Mouse (Mus musculus) lung, embryonic 15.5 days (tissue): ENCODE measurements at regions not wholly inside any gene's neighbourhood (a gene's known extent, or its start where the extent isn't known, plus 50 kb on each side); places are given as distances from the start of the nearest gene placed in this dataset.
A peak's percentile ranks its signal among the peaks of the same experiment; 100 is the strongest.

Experiments
- ATAC-seq: fragments of 200-750 bp; cut with Nextera tagmentation; 2 replicates; pipeline ENCODE4 v1.8.0; 2017; ENCODE audit warnings: moderate number of reproducible peaks, borderline replicate concordance; ENCODE audit not compliant: low FRiP score, low TSS enrichment; ENCODE audit errors: extremely low read depth
- H3K27ac ChIP-seq: fragments of 300-500 bp; sonication (generic); 2 replicates; pipeline ENCODE4 v1.5.1; 2015; ENCODE audit warnings: moderate library complexity, mild to moderate bottlenecking, inconsistent platforms
- H3K27me3 ChIP-seq: fragments of 300-500 bp; sonication (generic); 2 replicates; pipeline ENCODE4 v1.6.1; 2015; ENCODE audit warnings: inconsistent platforms
- H3K36me3 ChIP-seq: fragments of 300-500 bp; sonication (generic); 2 replicates; pipeline ENCODE4 v1.6.1; 2015; ENCODE audit warnings: inconsistent platforms
- H3K4me1 ChIP-seq: fragments of 300-500 bp; sonication (generic); 2 replicates; pipeline ENCODE4 v1.6.1; 2015; ENCODE audit warnings: inconsistent platforms
- H3K4me2 ChIP-seq: fragments of 300-500 bp; sonication (generic); 2 replicates; pipeline ENCODE4 v1.6.1; 2015; ENCODE audit warnings: inconsistent platforms, mild to moderate bottlenecking, moderate library complexity
- H3K4me3 ChIP-seq: fragments of 300-500 bp; sonication (generic); 2 replicates; pipeline ENCODE4 v1.5.1; 2015; ENCODE audit warnings: mild to moderate bottlenecking, inconsistent platforms
- H3K9ac ChIP-seq: fragments of 300-500 bp; sonication (generic); 2 replicates; pipeline ENCODE4 v1.6.1; 2015; ENCODE audit warnings: inconsistent platforms
- H3K9me3 ChIP-seq: fragments of 300-500 bp; sonication (generic); 2 replicates; pipeline ENCODE4 v1.6.1; 2016; ENCODE audit warnings: inconsistent platforms
- WGBS: fragments of 180-500 bp; shearing (Covaris S2); methylation state at CpG from one replicate; pipeline ENCODE4 v1.1.7; 2015; 5-methylcytosine and 5-hydroxymethylcytosine counted together

DNA sequence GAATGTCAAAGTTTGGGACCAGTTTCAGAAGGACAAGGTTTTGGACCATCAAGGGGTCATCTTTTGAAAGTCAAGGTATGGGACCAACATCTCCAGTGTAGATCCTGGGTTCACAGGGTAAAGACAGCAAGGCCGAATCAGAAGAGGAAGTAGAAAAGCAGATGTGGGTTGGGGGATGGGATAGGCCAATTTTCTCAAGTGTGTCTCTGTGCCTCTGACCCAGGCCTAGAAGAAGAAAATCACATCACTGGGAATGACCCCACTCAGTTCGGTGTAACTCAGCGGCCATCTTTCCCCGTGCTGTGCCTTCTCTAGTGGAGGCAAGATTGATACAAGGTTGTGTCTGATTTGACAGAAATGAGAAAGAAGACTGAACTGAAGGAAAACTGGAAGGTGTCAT is 195.5 kb downstream of the Insig2 start:
- ATAC-seq = no peak
- no peaks in the 10 kb centered on the region for H3K4me1 ChIP-seq
- H3K4me3 ChIP-seq = no peak overlapping the region
- H3K27ac ChIP-seq = no peak overlapping the region
- no peaks in the 10 kb centered on the region for H3K9me3 ChIP-seq
- H3K27me3 ChIP-seq = no peaks in the 10 kb centered on the region
- H3K4me2 ChIP-seq = no peak overlapping the region
- H3K36me3 ChIP-seq = no peaks in the 10 kb centered on the region
- WGBS = 87% methylated on average over 4 of the region's 4 CpGs
- no peak overlapping the region for H3K9ac ChIP-seq

DNA sequence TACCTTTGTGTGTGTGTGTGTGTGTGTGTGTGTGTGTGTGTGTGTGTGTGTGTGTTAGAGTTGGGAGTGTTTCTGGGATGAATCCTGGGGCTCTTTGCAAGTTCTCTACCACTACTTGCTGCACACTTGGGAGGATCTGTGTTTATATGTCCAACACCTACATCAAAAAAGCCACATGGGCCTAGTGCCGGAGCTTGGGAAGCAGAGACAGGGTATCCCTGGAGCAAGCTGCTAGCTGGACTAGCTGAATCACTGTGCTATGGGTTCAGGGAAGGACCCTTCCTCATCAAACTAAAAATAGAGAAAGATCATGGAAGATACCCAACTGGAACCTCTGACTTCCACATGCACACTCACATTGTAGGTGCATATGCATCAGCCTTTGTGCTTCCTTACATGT is 187.4 kb downstream of the Insig2 start:
- H3K4me2 ChIP-seq = no peak overlapping the region
- H3K9me3 ChIP-seq = no peaks in the 10 kb centered on the region
- H3K9ac ChIP-seq = no peak overlapping the region
- WGBS = 65% methylated on average over 1 of the region's 1 CpGs
- no peak overlapping the region for H3K4me3 ChIP-seq
- H3K27me3 ChIP-seq = no peaks in the 10 kb centered on the region
- no peak overlapping the region for H3K27ac ChIP-seq
- no peaks in the 10 kb centered on the region for H3K36me3 ChIP-seq
- no peak for ATAC-seq
- no peaks in the 10 kb centered on the region for H3K4me1 ChIP-seq

DNA sequence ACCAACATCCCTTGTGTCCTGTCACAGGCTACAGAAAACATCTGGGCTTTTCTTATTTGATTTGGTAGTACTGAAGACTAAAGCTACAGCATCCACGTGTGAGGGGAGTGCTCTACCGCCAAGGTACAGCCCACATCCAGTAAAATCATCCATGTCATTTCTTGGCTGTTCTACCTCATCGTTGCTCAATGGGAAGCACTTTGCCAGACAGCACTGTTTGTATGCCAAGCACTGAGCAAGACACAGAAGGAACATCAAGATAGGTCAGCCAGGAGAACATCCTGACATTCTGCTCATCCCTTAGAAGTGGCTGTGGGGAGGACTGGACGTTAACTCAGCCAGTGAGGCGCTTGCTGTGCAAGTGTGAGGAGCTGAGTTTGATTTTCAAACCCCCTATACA is 178.9 kb downstream of the Insig2 start:
- H3K4me1 ChIP-seq = no peaks in the 10 kb centered on the region
- H3K4me3 ChIP-seq = no peak overlapping the region
- 62% methylated on average over 5 of the region's 5 CpGs for WGBS
- H3K27ac ChIP-seq = no peak overlapping the region
- no peaks in the 10 kb centered on the region for H3K27me3 ChIP-seq
- no peak for ATAC-seq
- H3K4me2 ChIP-seq = no peak overlapping the region
- no peaks in the 10 kb centered on the region for H3K9me3 ChIP-seq
- no peak overlapping the region for H3K9ac ChIP-seq
- no peaks in the 10 kb centered on the region for H3K36me3 ChIP-seq

DNA sequence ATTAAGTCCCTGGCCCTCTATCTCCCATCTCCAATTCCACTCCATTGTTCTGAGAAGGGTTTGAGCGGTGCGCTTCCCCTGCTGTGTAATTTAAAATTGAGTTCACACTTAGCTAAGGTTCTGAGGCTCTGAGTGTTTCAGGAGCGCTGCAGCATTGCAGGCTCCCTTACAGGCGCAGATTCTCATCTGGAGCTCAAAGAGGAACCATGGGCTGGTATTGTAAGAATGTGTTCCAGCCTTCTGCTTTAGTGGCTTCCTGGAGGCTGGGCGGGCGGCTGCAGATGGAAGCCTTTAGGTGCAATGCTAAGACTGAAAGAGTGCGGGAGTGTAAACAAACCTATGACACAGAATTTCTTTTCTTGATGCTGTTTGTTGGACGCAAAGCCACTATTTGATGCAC is 177.8 kb downstream of the Insig2 start:
- Histone ChIP-seq H3K9me3 (no peaks in the 10 kb centered on the region), H3K4me1 (no peaks in the 10 kb centered on the region), H3K36me3 (no peaks in the 10 kb centered on the region), H3K27me3 (no peaks in the 10 kb centered on the region), H3K4me3 (no peak overlapping the region), H3K9ac (no peak overlapping the region), H3K4me2 (no peak overlapping the region), H3K27ac (no peak overlapping the region)
- no peak for ATAC-seq
- 35% methylated on average over 8 of the region's 8 CpGs for WGBS

DNA sequence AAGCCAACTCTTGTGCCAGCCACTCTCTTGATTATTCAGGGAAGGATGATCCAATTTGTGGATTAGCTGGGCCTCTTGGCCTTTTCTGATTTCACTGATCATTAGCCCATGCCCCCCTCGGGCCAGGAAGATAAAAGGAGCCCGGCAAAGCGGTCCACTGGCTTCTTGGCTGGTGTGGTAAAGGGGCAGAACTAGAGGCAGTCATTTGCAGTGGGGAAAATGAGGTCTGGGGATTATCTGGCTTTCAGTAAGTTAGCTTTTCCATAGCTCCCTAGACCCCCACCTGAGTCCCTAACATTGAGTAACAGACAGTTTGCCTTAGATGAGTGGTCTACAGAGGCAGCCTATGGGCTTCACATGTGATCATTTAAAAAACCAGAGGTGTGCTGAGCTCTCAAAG is 163.7 kb downstream of the Insig2 start:
- Histone ChIP-seq H3K9me3 (no peaks in the 10 kb centered on the region), H3K27me3 (0 out of 2 replicates have a peak, but pooled peaks cover 3% of the 10 kb centered on the region), H3K4me3 (no peak overlapping the region), H3K36me3 (no peaks in the 10 kb centered on the region), H3K27ac (no peak overlapping the region), H3K9ac (no peak overlapping the region), H3K4me1 (no peaks in the 10 kb centered on the region), H3K4me2 (no peak overlapping the region)
- no peak for ATAC-seq
- 33% methylated on average over 3 of the region's 3 CpGs for WGBS

DNA sequence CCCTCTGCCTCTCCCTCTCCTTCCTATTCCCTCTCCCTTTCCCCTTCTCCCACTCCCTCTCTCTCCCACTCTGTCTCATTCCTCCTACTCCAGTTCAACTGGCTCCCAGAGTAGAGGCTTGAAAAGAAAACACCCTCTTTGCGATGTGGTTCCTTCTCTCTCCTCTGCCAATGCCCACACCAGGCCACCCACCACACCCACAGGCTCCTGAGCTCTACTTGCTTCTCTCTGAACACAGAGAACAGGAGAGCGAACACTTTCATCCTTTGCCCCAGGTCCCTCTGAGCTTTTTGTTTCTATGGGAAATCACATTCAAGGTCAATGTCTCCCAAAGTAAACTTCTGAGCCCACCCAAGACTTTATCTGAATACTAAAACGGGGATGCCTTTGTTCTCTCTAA is 155.8 kb downstream of the Insig2 start:
- no peak overlapping the region for H3K4me2 ChIP-seq
- H3K4me1 ChIP-seq = 0 out of 2 replicates have a peak, but pooled peaks cover 4% of the 10 kb centered on the region
- 10% methylated on average over 3 of the region's 3 CpGs for WGBS
- H3K9me3 ChIP-seq = no peaks in the 10 kb centered on the region
- no peaks in the 10 kb centered on the region for H3K36me3 ChIP-seq
- peaks cover 63% of the 10 kb centered on the region for H3K27me3 ChIP-seq
- H3K27ac ChIP-seq = no peak overlapping the region
- no peak overlapping the region for H3K9ac ChIP-seq
- no peak for ATAC-seq
- no peak overlapping the region for H3K4me3 ChIP-seq

DNA sequence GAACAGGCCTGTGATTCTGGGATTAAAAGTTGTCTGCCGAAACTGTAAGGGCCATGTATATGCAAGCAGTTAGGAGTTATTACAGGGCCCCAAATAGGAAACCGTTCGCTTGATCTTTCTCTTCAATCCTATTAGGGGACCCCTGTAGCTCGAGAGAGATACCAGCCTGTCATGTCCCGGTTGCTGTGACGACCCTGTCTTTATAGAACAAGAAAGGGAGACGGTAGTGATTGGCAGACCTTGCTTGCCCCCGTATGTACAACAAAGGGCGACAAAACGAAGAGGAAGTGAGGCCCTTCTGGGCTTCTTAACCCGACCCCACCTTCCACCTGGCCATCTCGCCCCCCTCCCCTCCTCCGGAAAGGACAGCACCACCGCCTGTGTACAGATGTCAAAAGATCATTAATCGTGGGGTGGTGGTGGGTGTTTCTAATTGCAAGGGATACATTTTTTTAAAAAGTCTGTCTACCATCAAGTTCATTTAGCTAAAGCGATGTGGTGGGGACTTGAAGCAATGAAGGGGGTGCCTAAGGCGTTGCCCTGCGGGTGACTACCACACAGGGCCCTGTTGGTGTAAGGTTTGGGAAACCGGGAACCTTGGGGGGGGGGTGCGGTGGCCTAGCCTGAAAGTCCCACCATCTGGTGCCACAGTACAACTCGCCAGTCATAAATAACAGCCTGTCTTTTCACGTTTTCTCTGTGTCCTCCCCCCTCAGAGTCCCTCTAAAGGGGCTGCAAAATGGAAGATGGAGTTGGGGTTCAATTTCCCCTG is 155.1 kb downstream of the Insig2 start:
- H3K27me3 ChIP-seq = peaks cover 68% of the 10 kb centered on the region
- WGBS = 3% methylated on average over 22 of the region's 22 CpGs
- H3K4me2 ChIP-seq = no peak overlapping the region
- H3K4me1 ChIP-seq = 0 out of 2 replicates have a peak, but pooled peaks cover 4% of the 10 kb centered on the region
- H3K9me3 ChIP-seq = no peaks in the 10 kb centered on the region
- no peak for ATAC-seq
- no peak overlapping the region for H3K9ac ChIP-seq
- H3K36me3 ChIP-seq = no peaks in the 10 kb centered on the region
- peak overlapping the region; percentile 13; the same call in 1 of the 2 replicates for H3K4me3 ChIP-seq
- no peak overlapping the region for H3K27ac ChIP-seq

DNA sequence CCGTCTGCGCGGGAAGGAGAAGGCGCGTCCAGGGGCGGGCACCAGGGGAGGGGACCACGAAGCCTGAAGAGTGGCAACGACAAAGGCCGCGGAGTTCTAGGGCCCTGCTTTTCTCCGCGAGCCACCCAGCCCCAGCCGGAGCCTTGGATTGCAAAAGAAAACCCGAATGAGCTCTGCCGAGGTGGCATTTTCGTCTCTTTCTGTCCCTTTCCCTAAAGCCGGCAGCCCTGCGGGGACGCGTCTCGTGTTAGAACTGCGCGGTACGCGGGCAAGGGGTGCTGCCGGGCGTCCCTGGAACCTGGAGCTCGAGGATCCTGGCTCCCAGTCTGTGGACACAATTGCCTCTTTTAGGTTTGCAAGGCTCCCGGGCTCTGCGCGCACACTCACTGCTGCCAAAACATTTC is 154.5 kb downstream of the Insig2 start:
- Histone ChIP-seq H3K27me3 (peaks cover 68% of the 10 kb centered on the region), H3K27ac (no peak overlapping the region), H3K4me2 (peak overlapping the region; percentile 28), H3K4me1 (0 out of 2 replicates have a peak, but pooled peaks cover 4% of the 10 kb centered on the region), H3K4me3 (peak overlapping the region; percentile 13), H3K36me3 (no peaks in the 10 kb centered on the region), H3K9ac (no peak overlapping the region), H3K9me3 (no peaks in the 10 kb centered on the region)
- 2% methylated on average over 31 of the region's 31 CpGs for WGBS
- ATAC-seq = no peak

DNA sequence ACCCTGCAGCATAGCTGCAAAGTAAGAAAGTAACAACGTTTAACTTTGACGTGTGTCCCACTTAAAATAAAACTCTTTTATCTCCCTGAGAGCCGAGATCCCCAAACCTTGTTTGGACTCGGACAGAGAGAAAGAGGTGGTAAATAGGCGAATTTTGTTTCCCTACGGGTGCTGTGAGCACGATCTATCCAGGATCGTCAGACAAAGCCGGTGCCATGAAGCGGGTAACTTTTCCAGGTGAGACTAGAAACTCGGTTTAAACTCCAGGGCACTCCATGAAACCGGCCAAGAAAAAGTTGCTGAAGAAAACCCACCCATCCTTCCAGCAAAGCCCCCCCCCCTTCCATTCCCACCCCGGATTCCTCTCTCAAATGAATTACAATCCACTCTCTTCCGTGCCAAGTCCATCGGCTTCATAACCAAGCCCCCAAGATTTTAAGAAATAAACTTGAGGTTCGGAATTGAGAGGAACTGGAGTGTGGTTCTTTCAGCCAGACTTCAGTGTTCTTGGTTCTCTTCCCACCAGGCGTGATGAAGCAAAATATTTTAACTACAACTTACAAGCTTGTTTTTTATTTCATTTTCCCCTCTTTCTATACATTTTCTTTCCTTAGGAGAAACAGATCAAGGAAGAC is 153.7 kb downstream of the Insig2 start:
- no peak overlapping the region for H3K4me3 ChIP-seq
- H3K9me3 ChIP-seq = no peaks in the 10 kb centered on the region
- no peak overlapping the region for H3K4me2 ChIP-seq
- WGBS = 1% methylated on average over 17 of the region's 17 CpGs
- 0 out of 2 replicates have a peak, but pooled peaks cover 4% of the 10 kb centered on the region for H3K4me1 ChIP-seq
- H3K36me3 ChIP-seq = no peaks in the 10 kb centered on the region
- ATAC-seq = no peak
- no peak overlapping the region for H3K27ac ChIP-seq
- no peak overlapping the region for H3K9ac ChIP-seq
- peaks cover 68% of the 10 kb centered on the region for H3K27me3 ChIP-seq

DNA sequence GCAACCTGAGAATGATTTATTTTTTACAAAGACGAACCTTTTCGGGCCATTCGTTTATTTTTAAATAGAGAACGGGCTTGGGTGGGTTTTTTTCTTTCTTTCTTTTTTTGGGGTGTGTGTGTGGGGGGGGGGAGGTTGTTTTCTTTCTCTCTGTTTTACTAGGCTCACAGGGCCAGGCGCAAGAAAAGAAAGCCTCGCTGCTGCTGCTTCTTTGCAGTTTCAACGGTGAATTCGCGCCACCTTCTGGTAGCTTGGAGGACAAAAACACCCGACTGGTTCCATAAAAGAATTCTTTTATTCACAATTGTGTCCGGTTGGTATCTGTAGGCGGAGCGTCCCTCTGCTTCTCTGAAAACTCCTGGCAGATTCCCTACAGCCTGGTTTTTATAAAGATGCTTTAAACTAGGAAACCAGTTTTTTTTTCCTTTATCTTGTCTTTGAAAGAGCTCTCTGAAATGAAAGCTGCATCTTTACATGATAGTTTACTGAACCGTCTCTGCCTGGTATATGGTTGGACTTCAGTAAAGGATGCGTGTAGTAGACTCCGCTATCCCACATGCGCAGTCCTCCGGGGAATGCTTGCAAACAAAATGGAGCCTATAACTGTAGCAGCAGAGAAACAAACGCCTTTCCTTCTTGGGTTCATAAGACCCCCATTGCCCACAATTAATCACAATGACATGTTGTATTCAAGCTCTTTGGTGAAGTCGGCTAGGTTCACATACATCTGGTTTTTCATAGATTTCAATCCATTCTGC is 151.9 kb downstream of the Insig2 start:
- Histone ChIP-seq H3K9me3 (no peaks in the 10 kb centered on the region), H3K4me1 (0 out of 2 replicates have a peak, but pooled peaks cover 4% of the 10 kb centered on the region), H3K4me3 (no peak overlapping the region), H3K9ac (no peak overlapping the region), H3K4me2 (no peak overlapping the region), H3K27me3 (peaks cover 60% of the 10 kb centered on the region), H3K36me3 (no peaks in the 10 kb centered on the region), H3K27ac (no peak overlapping the region)
- WGBS = 16% methylated on average over 20 of the region's 20 CpGs
- no peak for ATAC-seq

DNA sequence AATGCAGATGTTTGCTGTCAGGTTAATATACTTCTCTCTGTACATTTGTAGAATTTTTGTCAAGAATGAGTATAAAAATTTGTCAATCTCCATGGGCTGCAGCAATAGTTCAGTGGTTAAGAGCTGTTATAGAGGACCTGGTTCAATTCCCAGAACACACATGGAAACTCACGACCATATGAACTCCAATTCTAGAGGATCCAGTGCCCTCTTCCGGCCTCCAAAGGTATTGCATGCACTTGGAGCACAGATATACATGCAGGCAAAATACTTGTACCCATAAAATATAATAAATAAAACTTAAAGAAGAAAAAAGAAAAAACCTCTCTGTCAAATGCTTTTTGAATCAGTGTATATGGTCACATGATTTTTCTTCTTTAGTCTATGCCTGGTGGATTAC is 143.5 kb downstream of the Insig2 start:
- Histone ChIP-seq H3K9me3 (no peaks in the 10 kb centered on the region), H3K9ac (no peak overlapping the region), H3K4me1 (no peaks in the 10 kb centered on the region), H3K4me3 (no peak overlapping the region), H3K27ac (no peak overlapping the region), H3K4me2 (no peak overlapping the region), H3K27me3 (no peaks in the 10 kb centered on the region), H3K36me3 (no peaks in the 10 kb centered on the region)
- no peak for ATAC-seq
- 44% methylated on average over 2 of the region's 2 CpGs for WGBS

DNA sequence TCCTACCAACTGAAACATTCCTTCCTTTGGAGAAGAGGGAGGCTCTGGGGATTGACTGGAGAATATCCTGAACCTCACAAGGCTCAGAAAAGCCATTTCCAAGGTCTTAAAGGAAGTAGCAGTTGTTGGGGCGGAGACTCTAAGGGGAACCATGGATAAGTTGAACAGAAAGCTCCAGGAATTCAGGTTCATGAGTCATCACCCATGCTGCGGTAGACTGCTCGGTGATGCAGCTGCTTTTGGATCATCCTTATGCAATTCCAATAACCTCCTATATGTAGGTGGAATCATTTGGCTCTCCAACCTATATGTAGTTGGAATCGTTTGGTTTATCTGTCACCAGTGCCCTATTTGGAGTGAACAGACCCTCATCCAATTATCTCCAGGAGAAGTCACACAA is 137.6 kb downstream of the Insig2 start:
- 82% methylated on average over 4 of the region's 4 CpGs for whole genome bisulfite sequencing
- H3K27me3 ChIP-seq = no peaks in the 10 kb centered on the region
- no peaks in the 10 kb centered on the region for H3K4me1 ChIP-seq
- no peak overlapping the region for H3K4me3 ChIP-seq
- H3K9ac ChIP-seq = no peak overlapping the region
- no peaks in the 10 kb centered on the region for H3K36me3 ChIP-seq
- no peaks in the 10 kb centered on the region for H3K9me3 ChIP-seq
- no peak overlapping the region for H3K4me2 ChIP-seq
- no peak overlapping the region for H3K27ac ChIP-seq
- ATAC-seq = no peak
